Mouse (Mus musculus) heart, adult 2 months (tissue): Measurements from ENCODE around the gene Cox4i2. TPM values are rescaled to one million over a fixed set of nuclear protein-coding genes. Genes with fewer than 3 reads are reported as not detected.
A peak's percentile ranks its signal among the peaks of the same experiment; 100 is the strongest.

Experiments
- DNase-seq, 2 experiments: peaks; one replicate each; pipeline ENCODE4 v3.0.0; 2021
- H3K27ac ChIP-seq: fragments of 200-600 bp; 2 replicates; pipeline ENCODE4 v1.8.1; 2022
- H3K27me3 ChIP-seq: fragments of 200-500 bp; 2 replicates; pipeline ENCODE4 v1.6.1; 2012; ENCODE audit warnings: mild to moderate bottlenecking, low read length, inconsistent platforms, mixed read lengths; ENCODE audit not compliant: control insufficient read depth, insufficient read depth
- H3K36me3 ChIP-seq: fragments of 200-500 bp; 2 replicates; pipeline ENCODE4 v1.6.1; 2012; ENCODE audit warnings: low read length, inconsistent platforms; ENCODE audit not compliant: control insufficient read depth, insufficient read depth
- H3K4me1 ChIP-seq: fragments of 200-500 bp; 2 replicates; pipeline ENCODE4 v1.6.1; 2011; ENCODE audit warnings: low read length; ENCODE audit not compliant: control insufficient read depth, insufficient read depth
- H3K4me3 ChIP-seq: fragments of 200-600 bp; 2 replicates; pipeline ENCODE4 v1.8.1; 2022
- H3K79me2 ChIP-seq: fragments of 200-500 bp; replicated peaks from 2 replicates; pipeline ENCODE4 v1.6.1; 2012; ENCODE audit warnings: mild to moderate bottlenecking, inconsistent platforms, low read length, moderate library complexity, mixed read lengths; ENCODE audit not compliant: control insufficient read depth, insufficient read depth
- H3K9ac ChIP-seq: fragments of 200-500 bp; 2 replicates; pipeline ENCODE4 v1.6.1; 2012; ENCODE audit warnings: low read depth, mild to moderate bottlenecking, control low read depth, inconsistent platforms, low read length, mixed read lengths
- CTCF ChIP-seq: fragments of 200-600 bp; IDR thresholded peaks from 2 replicates; pipeline ENCODE4 v1.8.1; 2022; ENCODE audit warnings: antibody characterized with exemption, mild to moderate bottlenecking, moderate library complexity
- EP300 ChIP-seq: fragments of 200-500 bp; IDR thresholded peaks from 2 replicates; pipeline ENCODE4 v1.6.1; 2011; ENCODE audit warnings: low read depth, low read length, control low read depth; ENCODE audit not compliant: insufficient read depth
- POLR2A ChIP-seq: fragments of 200-500 bp; IDR thresholded peaks from 2 replicates; pipeline ENCODE4 v1.6.1; 2011; ENCODE audit warnings: mild to moderate bottlenecking, low read depth, low read length, control low read depth; ENCODE audit not compliant: insufficient read depth
- WGBS: fragments of 180-500 bp; shearing (Covaris S2); methylation state at CpG from one replicate; pipeline ENCODE4 v1.1.7; 2018; 5-methylcytosine and 5-hydroxymethylcytosine counted together
- intact Hi-C: fragments of 180-260 bp; cut with DNase I; formaldehyde crosslinking; loops from one replicate; pipeline ENCODE4 v1.15.1; 2025
- polyA plus RNA-seq: library from polyadenylated mRNA; depleted of rRNA; stranded (reverse); fragments of >200 nt; gene quantifications from 2 replicates; pipeline ENCODE4 v1.2.3, GENCODE M21; 2012
- total RNA-seq, 2 experiments: library from RNA; stranded (reverse); gene quantifications; 2 replicates each; pipeline ENCODE4 v1.2.3; 2021

Cox4i2 gene
- total and polyA plus RNA-seq, 3 experiments: 12.0 to 18.0 (median 12.1) TPM

- Histone ChIP-seq H3K27me3 (no peaks in the 10 kb centered on the region), H3K9ac (no peak overlapping the region), H3K4me1 (peaks cover 9% of the 10 kb centered on the region), H3K4me3 (no peak overlapping the region), H3K27ac (no peak overlapping the region), H3K79me2 (no peaks in the 10 kb centered on the region), H3K36me3 (peaks cover 12% of the 10 kb centered on the region)
- no peak for DNase-seq
- WGBS: 98% methylated on average over 3 of the region's 3 CpGs
- TF ChIP-seq CTCF: no peak
- TF ChIP-seq EP300: no peak
- no peak for TF ChIP-seq POLR2A
- intact Hi-C loops: no loop called here
These were observed 23.1 kb downstream of the Cox4i2 start for GRCm38 (mm10) chr2:152777081-152777480.

DNA sequence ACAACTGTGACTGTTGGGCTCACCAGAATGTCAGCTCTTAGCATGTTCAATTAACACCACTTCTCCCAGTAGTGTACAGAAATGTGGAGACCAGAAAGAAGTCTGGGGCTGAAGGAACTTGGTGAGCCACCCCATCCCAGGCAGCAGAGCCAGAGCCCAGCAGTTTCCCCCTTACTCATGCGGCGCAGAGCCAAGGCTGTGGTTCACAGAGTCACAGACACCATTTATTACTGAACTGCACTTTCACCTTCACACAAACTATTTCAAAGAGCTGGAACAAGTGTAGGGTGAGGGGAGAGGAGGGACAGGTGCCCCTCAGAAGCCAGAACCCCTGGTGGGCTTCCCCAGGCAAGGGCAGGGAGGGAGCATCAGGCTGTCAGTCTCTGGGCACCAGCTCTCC is 26.5 kb downstream of the Cox4i2 start:
- Histone ChIP-seq H3K27me3 (no peaks in the 10 kb centered on the region), H3K27ac (peak overlapping the region; percentile 52), H3K4me3 (no peak overlapping the region), H3K9ac (no peak overlapping the region), H3K36me3 (peaks cover 22% of the 10 kb centered on the region), H3K4me1 (peaks cover 22% of the 10 kb centered on the region), H3K79me2 (peaks cover 2% of the 10 kb centered on the region; the same call in 1 of the 2 replicates)
- intact Hi-C loops: no loop called here
- DNase-seq: no peak
- 94% methylated on average over 2 of the region's 2 CpGs for WGBS
- TF ChIP-seq CTCF: no peak
- no peak for TF ChIP-seq POLR2A

DNA sequence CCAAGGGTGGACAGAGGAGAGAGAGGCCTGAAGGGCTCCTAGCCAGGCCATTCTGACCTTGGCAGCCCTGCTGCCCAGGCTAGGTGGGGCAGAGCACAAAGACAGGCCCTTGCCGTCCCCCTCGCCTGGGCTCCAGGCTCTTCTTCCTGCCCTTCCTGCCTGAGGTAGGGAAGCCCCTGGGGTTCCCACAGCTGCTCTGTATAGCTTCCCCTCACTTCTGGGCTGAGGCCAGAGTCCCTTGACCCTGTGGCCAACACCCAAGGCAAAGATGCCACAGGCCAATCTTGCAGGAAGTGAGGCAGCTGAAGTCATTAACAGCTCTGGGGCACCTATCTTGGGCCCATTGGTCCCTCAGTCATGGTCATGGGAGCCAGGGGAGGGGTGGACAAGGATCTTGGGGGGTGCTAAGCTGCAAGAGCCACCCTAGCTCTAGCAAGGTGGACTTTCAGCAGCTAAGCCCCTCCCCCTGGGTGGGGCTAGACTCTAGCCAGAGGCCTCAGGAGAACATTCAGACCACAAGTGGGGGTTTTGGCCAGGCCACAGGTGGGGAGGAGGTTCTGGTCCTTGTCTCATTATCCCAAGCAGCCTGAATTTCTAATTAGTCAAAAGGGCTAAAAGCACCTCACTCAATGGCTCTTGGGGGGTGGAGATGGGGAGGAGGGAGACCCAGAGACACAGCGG is 27.2 kb downstream of the Cox4i2 start:
- Histone ChIP-seq H3K4me3 (no peak overlapping the region), H3K36me3 (peaks cover 22% of the 10 kb centered on the region), H3K27me3 (no peaks in the 10 kb centered on the region), H3K9ac (peak overlapping the region; percentile 1; the same call in 1 of the 2 replicates), H3K27ac (peak overlapping the region; percentile 52), H3K4me1 (peaks cover 25% of the 10 kb centered on the region), H3K79me2 (peaks cover 2% of the 10 kb centered on the region; the same call in 1 of the 2 replicates)
- peak in 1 of 2 experiments; percentile 48 for DNase-seq
- intact Hi-C loops: no loop called here
- TF ChIP-seq POLR2A (no peak), CTCF (no peak), EP300 (no peak)
- WGBS: 33% methylated on average over 3 of the region's 3 CpGs

GRCm38 (mm10) chr2:152782656-152783055 is 28.7 kb downstream of the Cox4i2 start:
- no peak overlapping the region for H3K9ac ChIP-seq
- WGBS: 69% methylated on average over 5 of the region's 5 CpGs
- H3K27ac ChIP-seq: peak overlapping the region; percentile 99
- no peak for DNase-seq
- TF ChIP-seq POLR2A: no peak
- TF ChIP-seq CTCF: no peak
- no peak for TF ChIP-seq EP300
- intact Hi-C loops: no loop called here
- peaks cover 2% of the 10 kb centered on the region for H3K79me2 ChIP-seq
- H3K4me1 ChIP-seq: peaks cover 32% of the 10 kb centered on the region
- H3K36me3 ChIP-seq: peaks cover 32% of the 10 kb centered on the region
- H3K4me3 ChIP-seq: no peak overlapping the region
- H3K27me3 ChIP-seq: no peaks in the 10 kb centered on the region

DNA sequence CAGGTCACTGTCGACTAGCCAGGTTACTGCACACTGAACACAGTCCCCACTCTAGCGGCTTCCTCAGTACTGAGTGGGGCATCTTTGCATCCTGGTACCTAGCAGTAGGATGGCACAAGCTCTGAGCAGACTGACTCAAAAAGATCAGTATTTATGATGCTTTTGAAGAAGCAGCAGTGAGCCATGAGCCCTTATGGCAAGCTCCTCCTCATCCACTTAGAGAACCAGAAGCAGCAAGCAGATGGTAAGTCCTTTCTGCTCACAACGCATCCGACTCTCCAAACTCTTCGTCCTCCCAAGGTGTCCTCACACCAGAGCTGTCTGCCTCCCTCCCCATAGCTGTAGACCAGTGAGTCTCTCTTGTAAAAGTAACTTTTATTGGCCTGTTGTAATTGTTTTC is 29.3 kb downstream of the Cox4i2 start:
- Histone ChIP-seq H3K27ac (peak overlapping the region; percentile 99), H3K36me3 (peaks cover 37% of the 10 kb centered on the region), H3K4me3 (no peak overlapping the region), H3K4me1 (peaks cover 35% of the 10 kb centered on the region), H3K27me3 (no peaks in the 10 kb centered on the region), H3K79me2 (peaks cover 2% of the 10 kb centered on the region), H3K9ac (no peak overlapping the region)
- TF ChIP-seq EP300 (no peak), POLR2A (no peak), CTCF (no peak)
- 90% methylated on average over 5 of the region's 5 CpGs for WGBS
- intact Hi-C loops: no loop called here
- no peak for DNase-seq

DNA sequence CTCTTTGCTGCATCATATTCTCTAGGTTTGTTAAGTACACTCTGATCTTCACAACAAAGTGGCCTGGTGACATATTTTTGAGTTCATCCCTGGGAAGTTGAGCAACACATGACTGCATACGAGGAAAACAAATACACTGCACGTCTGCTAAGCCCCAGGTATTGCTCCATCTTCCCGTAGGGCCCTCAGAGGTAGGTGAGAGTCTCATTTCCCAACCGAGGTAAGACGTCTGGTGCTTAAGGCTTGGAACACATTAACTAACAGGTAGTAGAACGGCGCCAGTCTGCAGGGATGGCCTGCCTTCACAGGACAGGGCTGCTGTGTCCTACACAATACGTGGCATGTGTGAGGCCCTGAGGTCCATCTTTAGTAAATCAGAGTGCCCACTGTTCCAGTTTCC is 30.7 kb downstream of the Cox4i2 start:
- peak overlapping the region; percentile 3; the same call in 1 of the 2 replicates for H3K9ac ChIP-seq
- H3K27me3 ChIP-seq: no peaks in the 10 kb centered on the region
- peaks cover 49% of the 10 kb centered on the region for H3K4me1 ChIP-seq
- H3K4me3 ChIP-seq: no peak overlapping the region
- 92% methylated on average over 8 of the region's 8 CpGs for WGBS
- peak overlapping the region; percentile 99 for H3K27ac ChIP-seq
- peaks cover 42% of the 10 kb centered on the region for H3K36me3 ChIP-seq
- H3K79me2 ChIP-seq: peaks cover 2% of the 10 kb centered on the region
- TF ChIP-seq EP300 (no peak), CTCF (no peak), POLR2A (no peak)
- no peak for DNase-seq
- intact Hi-C loops: loop anchor here (1.0 to 2.0 kb wide), 4 partner anchors 18 to 46 kb away; no protein-coding TSS in a partner anchor
